Mouse (Mus musculus) lung, embryonic 14.5 days (tissue): ENCODE data around the gene Prdm10. TPM values are rescaled to one million over a fixed set of nuclear protein-coding genes. Genes with fewer than 3 reads are reported as not detected.
A peak's percentile ranks its signal among the peaks of the same experiment; 100 is the strongest.

Source experiments
- ATAC-seq: fragments of 200-750 bp; cut with Nextera tagmentation; 2 replicates; pipeline ENCODE4 v1.8.0; 2017; ENCODE audit warnings: mild to moderate bottlenecking, moderate TSS enrichment, moderate library complexity; ENCODE audit not compliant: insufficient read depth
- DNase-seq: peaks from one replicate; pipeline ENCODE4 v3.0.0-alpha.2; 2015
- H3K27ac ChIP-seq: fragments of 300-500 bp; sonication (generic); 2 replicates; pipeline ENCODE4 v1.5.1; 2014; ENCODE audit warnings: low read depth, mild to moderate bottlenecking, moderate library complexity
- H3K27me3 ChIP-seq: fragments of 300-500 bp; sonication (generic); 2 replicates; pipeline ENCODE4 v1.6.1; 2014; ENCODE audit warnings: low read length, control low read depth; ENCODE audit not compliant: insufficient read depth
- H3K36me3 ChIP-seq: fragments of 300-500 bp; sonication (generic); 2 replicates; pipeline ENCODE4 v1.6.1; 2014; ENCODE audit warnings: control low read depth; ENCODE audit not compliant: insufficient read depth
- H3K4me1 ChIP-seq: fragments of 300-500 bp; sonication (generic); 2 replicates; pipeline ENCODE4 v1.6.1; 2014; ENCODE audit warnings: antibody characterized with exemption, control low read depth; ENCODE audit not compliant: insufficient read depth
- H3K4me2 ChIP-seq: fragments of 300-500 bp; sonication (generic); 2 replicates; pipeline ENCODE4 v1.6.1; 2014; ENCODE audit warnings: mild to moderate bottlenecking
- H3K4me3 ChIP-seq: fragments of 300-500 bp; sonication (generic); 2 replicates; pipeline ENCODE4 v1.5.1; 2014; ENCODE audit warnings: low read depth, low read length
- H3K9ac ChIP-seq: fragments of 300-500 bp; sonication (generic); 2 replicates; pipeline ENCODE4 v1.6.1; 2014
- H3K9me3 ChIP-seq: fragments of 300-500 bp; sonication (generic); 2 replicates; pipeline ENCODE4 v1.6.1; 2016; ENCODE audit warnings: low read depth, low read length, control low read depth
- CTCF ChIP-seq: IDR thresholded peaks from 2 replicates; pipeline ENCODE4 v1.5.1; 2016; ENCODE audit warnings: antibody characterized with exemption, low read depth
- WGBS: fragments of 180-500 bp; shearing (Covaris S2); extraction: QIAGEN DNeasy Blood & Tissue Kit; methylation state at CpG from one replicate; pipeline ENCODE4 v1.1.7; 2014; 5-methylcytosine and 5-hydroxymethylcytosine counted together
- polyA plus RNA-seq: library from polyadenylated mRNA; unstranded; fragments of >200 nt; fragmentation: Nextera tagmentation; extraction: Ambion mirVana; gene quantifications from 2 replicates; pipeline ENCODE4 v1.2.1, GENCODE M21; 2014

Prdm10 gene
- polyA plus RNA-seq, 1 experiment from 2014 or later, result 6.7 TPM

GRCm38 (mm10) chr9:31301526-31302311 lies 21.4 kb downstream of the Prdm10 start:
- H3K4me1 ChIP-seq, result no peaks in the 10 kb centered on the region
- H3K27ac ChIP-seq, result peak overlapping the region; percentile 24; the same call in 1 of the 2 replicates
- TF ChIP-seq CTCF, result no peak
- no peak overlapping the region for H3K9ac ChIP-seq
- H3K4me2 ChIP-seq, result no peak overlapping the region
- no peaks in the 10 kb centered on the region for H3K9me3 ChIP-seq
- no peaks in the 10 kb centered on the region for H3K36me3 ChIP-seq
- H3K4me3 ChIP-seq, result no peak overlapping the region
- DNase-seq (no peak), ATAC-seq (peak; percentile 28; the same call in 1 of the 2 replicates)
- no peaks in the 10 kb centered on the region for H3K27me3 ChIP-seq
- whole genome bisulfite sequencing, result 62% methylated on average over 5 of the region's 5 CpGs

GRCm38 (mm10) chr9:31304358-31304757 lies 24.0 kb downstream of the Prdm10 start:
- H3K4me2 ChIP-seq, result no peak overlapping the region
- H3K27me3 ChIP-seq, result no peaks in the 10 kb centered on the region
- no peaks in the 10 kb centered on the region for H3K4me1 ChIP-seq
- DNase-seq, result no peak
- ATAC-seq, result no peak
- 73% methylated on average over 3 of the region's 3 CpGs for WGBS
- H3K4me3 ChIP-seq, result no peak overlapping the region
- H3K36me3 ChIP-seq, result no peaks in the 10 kb centered on the region
- no peak for TF ChIP-seq CTCF
- H3K27ac ChIP-seq, result no peak overlapping the region
- H3K9me3 ChIP-seq, result no peaks in the 10 kb centered on the region
- no peak overlapping the region for H3K9ac ChIP-seq

GRCm38 (mm10) chr9:31305117-31305516 lies 24.8 kb downstream of the Prdm10 start:
- Histone ChIP-seq H3K27ac (no peak overlapping the region), H3K9ac (no peak overlapping the region), H3K4me1 (no peaks in the 10 kb centered on the region), H3K4me2 (no peak overlapping the region), H3K36me3 (no peaks in the 10 kb centered on the region), H3K4me3 (no peak overlapping the region), H3K27me3 (no peaks in the 10 kb centered on the region), H3K9me3 (no peaks in the 10 kb centered on the region)
- no peak for DNase-seq
- 71% methylated on average over 5 of the region's 5 CpGs for WGBS
- TF ChIP-seq CTCF, result no peak
- no peak for ATAC-seq

GRCm38 (mm10) chr9:31305807-31306206 lies 25.5 kb downstream of the Prdm10 start:
- no peaks in the 10 kb centered on the region for H3K27me3 ChIP-seq
- H3K4me2 ChIP-seq, result no peak overlapping the region
- no peaks in the 10 kb centered on the region for H3K36me3 ChIP-seq
- DNase-seq (no peak), ATAC-seq (no peak)
- no peaks in the 10 kb centered on the region for H3K4me1 ChIP-seq
- H3K9me3 ChIP-seq, result no peaks in the 10 kb centered on the region
- TF ChIP-seq CTCF, result no peak
- H3K9ac ChIP-seq, result no peak overlapping the region
- H3K4me3 ChIP-seq, result no peak overlapping the region
- H3K27ac ChIP-seq, result no peak overlapping the region
- 75% methylated on average over 3 of the region's 3 CpGs for WGBS

GRCm38 (mm10) chr9:31307232-31307631 lies 26.9 kb downstream of the Prdm10 start:
- ATAC-seq (no peak), DNase-seq (no peak)
- H3K36me3 ChIP-seq, result no peaks in the 10 kb centered on the region
- no peak for TF ChIP-seq CTCF
- H3K4me1 ChIP-seq, result no peaks in the 10 kb centered on the region
- no peak overlapping the region for H3K4me2 ChIP-seq
- no peaks in the 10 kb centered on the region for H3K27me3 ChIP-seq
- H3K9ac ChIP-seq, result no peak overlapping the region
- no peaks in the 10 kb centered on the region for H3K9me3 ChIP-seq
- H3K4me3 ChIP-seq, result no peak overlapping the region
- no peak overlapping the region for H3K27ac ChIP-seq
- 53% methylated on average over 3 of the region's 3 CpGs for WGBS

- ATAC-seq (no peak), DNase-seq (no peak)
- H3K9ac ChIP-seq, result no peak overlapping the region
- TF ChIP-seq CTCF, result no peak
- H3K4me3 ChIP-seq, result no peak overlapping the region
- no peak overlapping the region for H3K4me2 ChIP-seq
- WGBS, result 47% methylated on average over 5 of the region's 5 CpGs
- no peaks in the 10 kb centered on the region for H3K9me3 ChIP-seq
- no peak overlapping the region for H3K27ac ChIP-seq
- H3K27me3 ChIP-seq, result no peaks in the 10 kb centered on the region
- H3K4me1 ChIP-seq, result no peaks in the 10 kb centered on the region
- no peaks in the 10 kb centered on the region for H3K36me3 ChIP-seq
Measured at GRCm38 (mm10) chr9:31309041-31309440, 28.7 kb downstream of the Prdm10 start.

- no peak for DNase-seq
- 84% methylated on average over 4 of the region's 4 CpGs for WGBS
- ATAC-seq, result no peak
Measured at GRCm38 (mm10) chr9:31310662-31311061, 30.3 kb downstream of the Prdm10 start.

More at GRCm38 (mm10) chr9:31310662-31311061, 30.3 kb downstream of the Prdm10 start:
- no peaks in the 10 kb centered on the region for H3K27me3 ChIP-seq
- no peak overlapping the region for H3K4me3 ChIP-seq
- H3K27ac ChIP-seq, result no peak overlapping the region
- H3K9me3 ChIP-seq, result no peaks in the 10 kb centered on the region
- no peak overlapping the region for H3K4me2 ChIP-seq
- no peaks in the 10 kb centered on the region for H3K4me1 ChIP-seq
- no peak overlapping the region for H3K9ac ChIP-seq
- no peak for TF ChIP-seq CTCF
- H3K36me3 ChIP-seq, result no peaks in the 10 kb centered on the region
